Mouse (Mus musculus): ENCODE data around the gene Ddx11.

DNA sequence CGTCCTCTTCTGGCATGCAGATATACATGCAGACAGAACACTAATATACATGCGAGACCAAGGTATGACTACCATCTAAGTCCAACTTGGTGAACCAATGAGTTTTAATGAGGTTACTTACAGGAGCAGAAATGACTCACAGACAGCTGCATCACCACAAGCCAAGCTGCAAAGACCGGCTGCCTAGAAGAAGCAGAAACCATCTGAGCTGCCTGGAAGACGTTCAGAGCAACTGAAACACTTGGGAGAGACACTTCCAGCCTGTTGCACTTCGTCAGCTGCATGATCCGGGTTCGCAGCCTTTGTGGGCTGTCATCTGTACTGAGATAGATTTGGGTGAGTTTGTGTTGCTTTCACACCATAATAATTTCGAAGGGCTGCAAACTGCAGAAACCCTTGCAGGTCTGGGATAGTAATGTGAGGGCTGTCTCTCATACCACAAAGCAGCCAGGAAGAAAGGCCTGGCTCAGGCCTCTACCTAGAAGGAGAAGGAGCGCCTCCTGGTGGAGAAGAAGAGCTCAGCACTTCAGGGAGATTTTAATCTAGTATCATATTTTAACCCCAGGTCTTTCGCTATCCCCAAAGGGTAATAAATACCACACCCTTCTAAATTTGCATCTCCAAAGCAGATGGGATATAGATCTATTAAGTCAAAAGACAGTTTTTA is 16.6 kb upstream of the Ddx11 start:
- TF ChIP-seq CTCF (IDR thresholded peaks at IDR 0.05; ENCODE audit: low read depth, low read length) (peak; percentile 70), POLR2A (IDR thresholded peaks at IDR 0.05; ENCODE audit: extremely low read depth, insufficient read depth, low read length) (no peak)

Measured in liver, adult 2 months (tissue).